In genomic region chr19:46623194-46623667, GRCm38 (mm10) we compare ENCODE assay signal across 8 mouse cellular contexts. TPM values are rescaled to one million over a fixed set of nuclear protein-coding genes. Genes with fewer than 3 reads are reported as not detected.
A peak's percentile ranks its signal among the peaks of the same experiment; 100 is the strongest.
DNase-seq lines count a peak whose midpoint lies in the region; ATAC-seq and TF ChIP-seq lines count a peak whose summit lies in the region.

No protein-coding gene starts in this region.

- no peak for TF ChIP-seq POLR2A in brain, embryonic 14.5 days (IDR thresholded peaks at IDR 0.05; ENCODE audit: borderline replicate concordance, extremely low read depth, insufficient read depth, insufficient read length, poor library complexity, severe bottlenecking)

- H3K27me3 ChIP-seq in forebrain, embryonic 10.5 days (ENCODE audit: poor library complexity, severe bottlenecking), result no peaks in the 10 kb centered on the region
- H3K27me3 ChIP-seq in hindbrain, embryonic 11.5 days (ENCODE audit: control insufficient read depth, insufficient read depth, low read length), result no peaks in the 10 kb centered on the region
- no peaks in the 10 kb centered on the region for H3K27me3 ChIP-seq in liver, embryonic 16.5 days (ENCODE audit: control insufficient read depth, insufficient read depth, low read depth, low read length)
- H3K27me3 ChIP-seq in neural tube, embryonic 15.5 days (replicated peaks), result no peaks in the 10 kb centered on the region

- intact Hi-C loops in left cerebral cortex, postnatal 10 days (cut with DNase I), result no loop called here

- no peak overlapping the region; the same call in 1 of the 2 replicates for H3K9ac ChIP-seq in hindbrain, embryonic 11.5 days (ENCODE audit: low read depth, low read length)
- peak overlapping the region; percentile 10 for H3K9ac ChIP-seq in liver, embryonic 16.5 days (ENCODE audit: low read depth, low read length)
- H3K9ac ChIP-seq in neural tube, embryonic 15.5 days (replicated peaks), result peak overlapping the region; percentile 23

- peaks cover 35% of the 10 kb centered on the region for H3K36me3 ChIP-seq in forebrain, embryonic 10.5 days (replicated peaks)
- H3K36me3 ChIP-seq in hindbrain, embryonic 11.5 days (ENCODE audit: control insufficient read depth, insufficient read depth, low read length), result no peaks in the 10 kb centered on the region
- H3K36me3 ChIP-seq in liver, embryonic 16.5 days (ENCODE audit: control insufficient read depth, insufficient read depth), result no peaks in the 10 kb centered on the region
- 0 out of 2 replicates have a peak, but pooled peaks cover 6% of the 10 kb centered on the region for H3K36me3 ChIP-seq in neural tube, embryonic 15.5 days

- peaks cover 74% of the 10 kb centered on the region for H3K4me1 ChIP-seq in forebrain, embryonic 10.5 days
- peaks cover 30% of the 10 kb centered on the region for H3K4me1 ChIP-seq in hindbrain, embryonic 11.5 days (replicated peaks; ENCODE audit: control insufficient read depth, insufficient read depth, low read length)
- H3K4me1 ChIP-seq in liver, embryonic 16.5 days (ENCODE audit: control insufficient read depth, low read depth, low read length), result peaks cover 28% of the 10 kb centered on the region
- H3K4me1 ChIP-seq in neural tube, embryonic 15.5 days, result peaks cover 66% of the 10 kb centered on the region

- DNase-seq in brain, embryonic 14.5 days (ENCODE audit: low read depth), result peak; percentile 53
- DNase-seq in forebrain, embryonic 10.5 days (ENCODE audit: extremely low spot score, low spot score), result peak; percentile 39
- DNase-seq in hindbrain, embryonic 11.5 days (ENCODE audit: low spot score), result peak; percentile 58
- DNase-seq in testis, postnatal 14 days (ENCODE audit: low spot score), result no peak
- DNase-seq in cerebellum, adult 11 months, result no peak
- no peak for DNase-seq in left cerebral cortex, postnatal 10 days (ENCODE audit: extremely low spot score in 1 of 2, low spot score in 2 of 2)

- H3K4me3 ChIP-seq in forebrain, embryonic 10.5 days, result peak overlapping the region; percentile 44
- 0 out of 2 replicates have a peak overlapping the region, but pooled peaks have one; percentile 3 for H3K4me3 ChIP-seq in hindbrain, embryonic 11.5 days (ENCODE audit: low read depth, low read length)
- peak overlapping the region; percentile 45 for H3K4me3 ChIP-seq in liver, embryonic 16.5 days (ENCODE audit: low read depth, low read length)
- peak overlapping the region; percentile 20 for H3K4me3 ChIP-seq in neural tube, embryonic 15.5 days (replicated peaks)

- no peaks in the 10 kb centered on the region for H3K9me3 ChIP-seq in forebrain, embryonic 10.5 days
- no peaks in the 10 kb centered on the region for H3K9me3 ChIP-seq in hindbrain, embryonic 11.5 days (ENCODE audit: control insufficient read depth, low read length)
- H3K9me3 ChIP-seq in liver, embryonic 16.5 days (replicated peaks; ENCODE audit: control insufficient read depth, low read length), result no peaks in the 10 kb centered on the region
- H3K9me3 ChIP-seq in neural tube, embryonic 15.5 days (replicated peaks), result no peaks in the 10 kb centered on the region

- peak overlapping the region; percentile 23 for H3K4me2 ChIP-seq in hindbrain, embryonic 11.5 days (replicated peaks; ENCODE audit: low read depth, low read length)
- H3K4me2 ChIP-seq in liver, embryonic 16.5 days (ENCODE audit: low read depth, low read length), result peak overlapping the region; percentile 35
- H3K4me2 ChIP-seq in neural tube, embryonic 15.5 days, result peak overlapping the region; percentile 48

- ATAC-seq in hindbrain, embryonic 11.5 days (ENCODE audit: low FRiP score), result peak; percentile 25; the same call in 1 of the 2 replicates
- ATAC-seq in liver, embryonic 16.5 days (ENCODE audit: low read depth), result peak; percentile 76
- 0 out of 2 replicates have a peak, but pooled peaks have one; percentile 29 for ATAC-seq in neural tube, embryonic 15.5 days (ENCODE audit: low FRiP score)

- TF ChIP-seq CTCF in brain, embryonic 14.5 days (IDR thresholded peaks at IDR 0.05; ENCODE audit: borderline replicate concordance, extremely low read depth, insufficient read depth, insufficient read length), result no peak

- WGBS in forebrain, embryonic 10.5 days, result 4% methylated on average over 16 of the region's 16 CpGs
- 3% methylated on average over 16 of the region's 16 CpGs for WGBS in hindbrain, embryonic 11.5 days
- WGBS in liver, embryonic 16.5 days (ENCODE audit: insufficient replicate concordance), result 29% methylated on average over 16 of the region's 16 CpGs
- WGBS in neural tube, embryonic 15.5 days, result 7% methylated on average over 16 of the region's 16 CpGs

- peak overlapping the region; percentile 86 for H3K27ac ChIP-seq in forebrain, embryonic 10.5 days
- peak overlapping the region; percentile 31 for H3K27ac ChIP-seq in hindbrain, embryonic 11.5 days (ENCODE audit: low read depth, low read length)
- H3K27ac ChIP-seq in liver, embryonic 16.5 days (ENCODE audit: low read length), result peak overlapping the region; percentile 83
- peak overlapping the region; percentile 64 for H3K27ac ChIP-seq in neural tube, embryonic 15.5 days (replicated peaks)

RNA-seq across cellular contexts. Expression of gene Wbp1l, which starts 24.3 kb away (rescaled TPM):
- polyA plus RNA-seq in brain, embryonic 14.5 days (2012; rRNA removed), result 33.7 and 44.8 TPM in 2 replicates
- 38.4 and 43.4 TPM in 2 replicates for polyA plus RNA-seq in forebrain, embryonic 10.5 days (2016; fragmentation: Nextera tagmentation; extraction: Ambion mirVana)
- 31.5 and 33.4 TPM in 2 replicates for polyA plus RNA-seq in hindbrain, embryonic 11.5 days (2014; fragmentation: Nextera tagmentation; extraction: Ambion mirVana)
- polyA plus RNA-seq in liver, embryonic 16.5 days (2015; fragmentation: Nextera tagmentation; extraction: Ambion mirVana), result 24.8 and 31.5 TPM in 2 replicates
- polyA plus RNA-seq in neural tube, embryonic 15.5 days (2015; fragmentation: Nextera tagmentation; extraction: Ambion mirVana), result 34.1 and 34.5 TPM in 2 replicates
- total RNA-seq in left cerebral cortex, postnatal 10 days (2021), result 10 to 100 TPM; 35.2 to 41.7 TPM

RNA-seq across cellular contexts. Expression of gene Cyp17a1, which starts 49.7 kb away (rescaled TPM):
- not detected in 2 replicates for polyA plus RNA-seq in brain, embryonic 14.5 days (2012; rRNA removed)
- polyA plus RNA-seq in forebrain, embryonic 10.5 days (2016; fragmentation: Nextera tagmentation; extraction: Ambion mirVana), result not detected in 2 replicates
- polyA plus RNA-seq in hindbrain, embryonic 11.5 days (2014; fragmentation: Nextera tagmentation; extraction: Ambion mirVana), result 0.29 TPM in 1 of 2 replicates, not detected in the other
- polyA plus RNA-seq in liver, embryonic 16.5 days (2015; fragmentation: Nextera tagmentation; extraction: Ambion mirVana), result 1.9 and 2.4 TPM in 2 replicates
- polyA plus RNA-seq in neural tube, embryonic 15.5 days (2015; fragmentation: Nextera tagmentation; extraction: Ambion mirVana), result 0.23 TPM in 1 of 2 replicates, not detected in the other
- total RNA-seq in left cerebral cortex, postnatal 10 days (2021), result not detected

RNA-seq across cellular contexts. Expression of gene Sfxn2, which starts 50.1 kb away (rescaled TPM):
- polyA plus RNA-seq in brain, embryonic 14.5 days (2012; rRNA removed), result 11.8 and 12.6 TPM in 2 replicates
- polyA plus RNA-seq in forebrain, embryonic 10.5 days (2016; fragmentation: Nextera tagmentation; extraction: Ambion mirVana), result 16.6 and 17.9 TPM in 2 replicates
- polyA plus RNA-seq in hindbrain, embryonic 11.5 days (2014; fragmentation: Nextera tagmentation; extraction: Ambion mirVana), result 9.3 and 11.1 TPM in 2 replicates
- polyA plus RNA-seq in liver, embryonic 16.5 days (2015; fragmentation: Nextera tagmentation; extraction: Ambion mirVana), result 33.4 and 37.6 TPM in 2 replicates
- polyA plus RNA-seq in neural tube, embryonic 15.5 days (2015; fragmentation: Nextera tagmentation; extraction: Ambion mirVana), result 11.0 and 11.7 TPM in 2 replicates
- 1 to 10 TPM; 7.8 to 8.1 TPM for total RNA-seq in left cerebral cortex, postnatal 10 days (2021)

RNA-seq across cellular contexts. Expression of gene Arl3, which starts 50.2 kb away (rescaled TPM):
- 169 and 180 TPM in 2 replicates for polyA plus RNA-seq in brain, embryonic 14.5 days (2012; rRNA removed)
- polyA plus RNA-seq in forebrain, embryonic 10.5 days (2016; fragmentation: Nextera tagmentation; extraction: Ambion mirVana), result 196 and 201 TPM in 2 replicates
- 145 and 160 TPM in 2 replicates for polyA plus RNA-seq in hindbrain, embryonic 11.5 days (2014; fragmentation: Nextera tagmentation; extraction: Ambion mirVana)
- 23.6 and 27.1 TPM in 2 replicates for polyA plus RNA-seq in liver, embryonic 16.5 days (2015; fragmentation: Nextera tagmentation; extraction: Ambion mirVana)
- polyA plus RNA-seq in neural tube, embryonic 15.5 days (2015; fragmentation: Nextera tagmentation; extraction: Ambion mirVana), result 190 and 208 TPM in 2 replicates
- total RNA-seq in left cerebral cortex, postnatal 10 days (2021), result 100 to 1,000 TPM; 103 to 104 TPM

Comparison
In these comparisons a context has a peak if more than half of its experiments do, and no peak if none do; other contexts are left out.
1. DNase-seq: peak in brain, embryonic 14.5 days (single experiment), forebrain, embryonic 10.5 days (single experiment) and hindbrain, embryonic 11.5 days (single experiment); none in testis, postnatal 14 days (single experiment), cerebellum, adult 11 months (single experiment) and left cerebral cortex, postnatal 10 days (0 of 2).
2. H3K27ac ChIP-seq: peak in every context shown above with its lines; median percentile 86 in forebrain, embryonic 10.5 days; 83 in liver, embryonic 16.5 days; 64 in neural tube, embryonic 15.5 days; 31 in hindbrain, embryonic 11.5 days.
3. ATAC-seq: peak in every context shown above with its lines; median percentile 76 in liver, embryonic 16.5 days; 29 in neural tube, embryonic 15.5 days; 25 in hindbrain, embryonic 11.5 days.
4. Peak in every context shown above with its lines, with median percentiles within 50 percentile points of each other: H3K4me3 ChIP-seq and H3K4me2 ChIP-seq.